Mouse (Mus musculus) T-cell, adult 66 days (primary cell): ENCODE data around the gene Pllp. TPM values are rescaled to one million over a fixed set of nuclear protein-coding genes. Genes with fewer than 3 reads are reported as not detected.

ENCODE experiments used
- total RNA-seq, 2 experiments: library from RNA; stranded (reverse); gene quantifications; 3 replicates in 1 of 2; 4 replicates in 1 of 2; pipeline ENCODE4 v1.2.4; 2023

The Pllp gene
- not detected for total RNA-seq

GRCm38 (mm10) chr8:94695994-94696384, at the start of gene Pllp:
Gene Pllp, minus strand, starts transcription at chr8:94696278.

GRCm38 (mm10) chr8:94745476-94746184, 49.6 kb upstream of the Pllp start, which contains the start of gene Ccl22:
Gene Ccl22, plus strand, starts transcription at chr8:94745590.

GRCm38 (mm10) chr8:94666456-94667308, 29.4 kb downstream of the Pllp start, which contains the start of gene Arl2bp:
Gene Arl2bp, plus strand, starts transcription at chr8:94666600.

Other genes starting within 250 kb of the Pllp start
- 1 to 10 TPM; 1.9 to 2.7 TPM for gene Cpne2, start 163.3 kb downstream of the Pllp start, total RNA-seq
- 10 to 100 TPM; 37.8 to 40.3 TPM for gene Rspry1, start 94.3 kb downstream of the Pllp start, total RNA-seq
- 10 to 100 TPM; 39.9 to 45.1 TPM for gene Fam192a, start 94.3 kb downstream of the Pllp start, total RNA-seq
- 100 to 1,000 TPM; 149 TPM for gene Arl2bp, start 29.7 kb downstream of the Pllp start, total RNA-seq
- not detected for gene Ccl22, start 49.3 kb upstream of the Pllp start, total RNA-seq
- under 1 TPM in 1 of 2 experiments, not detected in 1; 0.26 TPM for gene Cx3cl1, start 75.7 kb upstream of the Pllp start, total RNA-seq
- gene Ccl17, start 114.2 kb upstream of the Pllp start, total RNA-seq: not detected
- gene Coq9, start 142.0 kb upstream of the Pllp start, total RNA-seq: 10 to 100 TPM; 28.2 to 45.3 TPM
- gene Ciapin1, start 142.1 kb upstream of the Pllp start, total RNA-seq: 10 to 100 TPM; 67.1 to 71.6 TPM
- 10 to 100 TPM; 68.0 to 85.1 TPM for gene Polr2c, start 161.2 kb upstream of the Pllp start, total RNA-seq
- 1 to 10 TPM; 1.1 to 1.3 TPM for gene Dok4, start 180.1 kb upstream of the Pllp start, total RNA-seq
- gene Ccdc102a, start 221.8 kb upstream of the Pllp start, total RNA-seq: 1 to 10 TPM; 6.8 to 9.9 TPM
- 10 to 100 TPM; 64.2 to 73.4 TPM for gene Adgrg5, start 227.4 kb upstream of the Pllp start, total RNA-seq